Mouse (Mus musculus): Measurements from ENCODE around the gene Acot3.
"Not testable (repeated sequence)": the region's sequence is repeated elsewhere in the genome, so short reads cannot be mapped to it uniquely, and the experiment has no call there.

Gene Acot3

GRCm38 (mm10) chr12:84042248-84042647, 9.7 kb upstream of the Acot3 start:
- DNase-seq (ENCODE audit: low spot score): no peak

GRCm38 (mm10) chr12:84044045-84044444, 7.9 kb upstream of the Acot3 start:
- no peak for DNase-seq (ENCODE audit: low spot score)

GRCm38 (mm10) chr12:84046906-84047305, 5.0 kb upstream of the Acot3 start:
- no peak for DNase-seq (ENCODE audit: low spot score)

- not testable (repeated sequence) for DNase-seq (ENCODE audit: low spot score)
Measured at GRCm38 (mm10) chr12:84050744-84051143, 1.2 kb upstream of the Acot3 start.

- DNase-seq (ENCODE audit: low spot score): no peak
Measured at GRCm38 (mm10) chr12:84052609-84053008, 665 bp downstream of the Acot3 start.

- DNase-seq (ENCODE audit: low spot score): no peak
Measured at GRCm38 (mm10) chr12:84053173-84053572, 1.2 kb downstream of the Acot3 start.

- DNase-seq (ENCODE audit: low spot score): no peak
Measured at GRCm38 (mm10) chr12:84053679-84054391, 1.9 kb downstream of the Acot3 start.

- DNase-seq (ENCODE audit: low spot score): no peak
Measured at GRCm38 (mm10) chr12:84060946-84061345, 9.0 kb downstream of the Acot3 start.

GRCm38 (mm10) chr12:84062336-84062735, 10.4 kb downstream of the Acot3 start:
- no peak for DNase-seq (ENCODE audit: low spot score)

GRCm38 (mm10) chr12:84063228-84063627, 11.3 kb downstream of the Acot3 start:
- DNase-seq (ENCODE audit: low spot score): peak; percentile 55

GRCm38 (mm10) chr12:84063833-84064232, 11.9 kb downstream of the Acot3 start:
- no peak for DNase-seq (ENCODE audit: low spot score)

GRCm38 (mm10) chr12:84064621-84065020, 12.7 kb downstream of the Acot3 start:
- DNase-seq (ENCODE audit: low spot score): no peak

GRCm38 (mm10) chr12:84067752-84068151, 15.8 kb downstream of the Acot3 start:
- no peak for DNase-seq (ENCODE audit: low spot score)

GRCm38 (mm10) chr12:84068296-84068695, 16.4 kb downstream of the Acot3 start:
- no peak for DNase-seq (ENCODE audit: low spot score)

- no peak for DNase-seq (ENCODE audit: low spot score)
Measured at GRCm38 (mm10) chr12:84068986-84069385, 17.0 kb downstream of the Acot3 start, which contains the start of gene Acot5. TSS of gene Acot5 (plus strand) at chr12:84069325.

- peak; percentile 40 for DNase-seq (ENCODE audit: low spot score)
Measured at GRCm38 (mm10) chr12:84069582-84069981, 17.6 kb downstream of the Acot3 start.

- DNase-seq (ENCODE audit: low spot score): no peak
Measured at GRCm38 (mm10) chr12:84071696-84072095, 19.8 kb downstream of the Acot3 start.

GRCm38 (mm10) chr12:84077371-84077990, 25.5 kb downstream of the Acot3 start:
- DNase-seq (ENCODE audit: low spot score): no peak

GRCm38 (mm10) chr12:84083842-84084241, 31.9 kb downstream of the Acot3 start:
- no peak for DNase-seq (ENCODE audit: low spot score)

GRCm38 (mm10) chr12:84084581-84084980, 32.6 kb downstream of the Acot3 start:
- peak; percentile 26 for DNase-seq (ENCODE audit: low spot score)

GRCm38 (mm10) chr12:84094666-84095065, 42.7 kb downstream of the Acot3 start:
- not testable (repeated sequence) for DNase-seq (ENCODE audit: low spot score)

- DNase-seq (ENCODE audit: low spot score): no peak
Measured at GRCm38 (mm10) chr12:84099605-84100004, 47.7 kb downstream of the Acot3 start.

GRCm38 (mm10) chr12:84100071-84100470, 48.1 kb downstream of the Acot3 start:
- DNase-seq (ENCODE audit: low spot score): no peak

Data from testis, postnatal 14 days (tissue).